Mouse (Mus musculus): Measurements from ENCODE around the gene Ctsl. TPM values are rescaled to one million over a fixed set of nuclear protein-coding genes. Genes with fewer than 3 reads are reported as not detected.

The Ctsl gene
- polyA plus RNA-seq, 1 experiment: 723 TPM

GRCm38 (mm10) chr13:64362139-64362538, 8.6 kb downstream of the Ctsl start:
- TF ChIP-seq CTCF (IDR thresholded peaks at IDR 0.05; ENCODE audit: insufficient read depth, low read depth, low read length) (no peak), POLR2A (IDR thresholded peaks at IDR 0.05; ENCODE audit: insufficient read depth, low read depth, low read length) (no peak)
- Histone ChIP-seq H3K4me1 (ENCODE audit: control insufficient read depth, insufficient read depth, low read length) (peaks cover 6% of the 10 kb centered on the region; the same call in 1 of the 2 replicates), H3K4me3 (ENCODE audit: insufficient read depth, low read depth, low read length) (no peak overlapping the region), H3K27ac (ENCODE audit: insufficient read depth, low read depth, low read length) (no peak overlapping the region)
- 91% methylated on average over 6 of the region's 6 CpGs for WGBS

GRCm38 (mm10) chr13:64361020-64361419, 9.7 kb downstream of the Ctsl start:
- 91% methylated on average over 3 of the region's 3 CpGs for WGBS

DNA sequence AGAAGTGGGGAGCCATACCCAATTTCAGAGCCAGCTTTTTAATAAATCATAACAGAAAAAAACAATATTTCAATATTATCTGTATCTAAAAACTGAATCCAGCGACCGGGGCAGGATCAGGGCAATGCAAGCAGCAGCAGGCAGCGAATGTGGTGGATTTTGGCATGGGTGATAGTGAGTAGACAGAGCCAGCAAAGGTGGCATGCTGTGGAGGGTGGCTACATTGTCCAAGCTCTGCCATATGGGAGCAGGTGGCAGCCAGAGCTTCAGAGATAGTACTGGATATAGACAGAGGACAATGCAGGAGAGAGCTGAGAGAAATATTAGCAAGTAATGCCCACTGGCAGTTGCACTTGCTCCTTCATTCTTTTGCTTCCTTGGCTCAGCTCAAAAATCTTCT, 11.0 kb downstream of the Ctsl start:
- Histone ChIP-seq H3K27ac (ENCODE audit: insufficient read depth, low read depth, low read length) (no peak overlapping the region), H3K4me1 (ENCODE audit: control insufficient read depth, insufficient read depth, low read length) (no peaks in the 10 kb centered on the region), H3K4me3 (ENCODE audit: insufficient read depth, low read depth, low read length) (no peak overlapping the region)
- WGBS: 72% methylated on average over 3 of the region's 3 CpGs
- no peak for TF ChIP-seq POLR2A (IDR thresholded peaks at IDR 0.05; ENCODE audit: insufficient read depth, low read depth, low read length)
- TF ChIP-seq CTCF (IDR thresholded peaks at IDR 0.05; ENCODE audit: insufficient read depth, low read depth, low read length): no peak

More at GRCm38 (mm10) chr13:64361020-64361419, 9.7 kb downstream of the Ctsl start:
- H3K4me3 ChIP-seq (ENCODE audit: insufficient read depth, low read depth, low read length): no peak overlapping the region
- no peaks in the 10 kb centered on the region for H3K4me1 ChIP-seq (ENCODE audit: control insufficient read depth, insufficient read depth, low read length)
- TF ChIP-seq CTCF (IDR thresholded peaks at IDR 0.05; ENCODE audit: insufficient read depth, low read depth, low read length): no peak
- TF ChIP-seq POLR2A (IDR thresholded peaks at IDR 0.05; ENCODE audit: insufficient read depth, low read depth, low read length): no peak
- no peak overlapping the region for H3K27ac ChIP-seq (ENCODE audit: insufficient read depth, low read depth, low read length)

DNA sequence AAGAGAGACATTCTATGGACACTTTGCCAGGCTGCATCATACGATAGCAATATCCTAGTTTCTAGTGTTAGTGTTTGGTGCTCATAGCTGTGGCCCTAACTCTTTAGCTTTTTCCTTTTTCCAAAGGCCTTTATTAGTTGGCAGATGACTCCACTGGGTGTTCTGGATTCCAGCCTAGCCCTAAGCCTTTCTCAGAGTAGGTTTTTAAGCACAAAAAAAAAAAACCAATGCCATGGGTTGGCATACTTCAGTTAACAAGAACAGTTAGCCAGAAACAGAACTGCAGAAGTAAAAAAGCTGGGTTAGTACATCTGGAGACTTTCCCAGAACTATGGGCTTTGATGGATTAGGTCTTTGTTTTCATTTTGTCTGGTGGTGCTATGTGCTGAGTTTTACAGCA, 12.2 kb downstream of the Ctsl start:
- H3K27ac ChIP-seq (ENCODE audit: insufficient read depth, low read depth, low read length): no peak overlapping the region
- H3K4me3 ChIP-seq (ENCODE audit: insufficient read depth, low read depth, low read length): no peak overlapping the region
- TF ChIP-seq CTCF (IDR thresholded peaks at IDR 0.05; ENCODE audit: insufficient read depth, low read depth, low read length): no peak
- TF ChIP-seq POLR2A (IDR thresholded peaks at IDR 0.05; ENCODE audit: insufficient read depth, low read depth, low read length): no peak
- H3K4me1 ChIP-seq (ENCODE audit: control insufficient read depth, insufficient read depth, low read length): no peaks in the 10 kb centered on the region
- WGBS: 61% methylated on average over 1 of the region's 1 CpGs

DNA sequence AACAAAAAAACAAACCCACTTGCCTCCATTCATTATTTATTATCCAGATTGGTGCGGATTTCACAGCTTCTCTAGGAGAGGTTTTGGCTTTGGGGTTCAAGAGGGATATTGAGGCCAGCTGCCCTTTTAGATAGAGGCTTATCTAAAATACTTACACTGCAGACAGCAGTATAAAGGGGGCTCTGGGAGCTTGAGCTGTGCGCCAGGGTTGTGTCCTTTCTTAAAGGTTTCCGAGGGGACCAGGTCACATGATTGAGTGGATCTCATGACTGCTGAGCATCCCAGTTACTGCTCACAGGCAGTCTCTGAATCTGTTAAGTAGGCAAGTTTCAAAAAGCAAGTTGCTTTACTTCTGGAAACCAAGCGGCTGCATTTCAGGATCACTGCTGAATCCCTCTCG, 13.3 kb downstream of the Ctsl start:
- H3K4me1 ChIP-seq (ENCODE audit: control insufficient read depth, insufficient read depth, low read length): no peaks in the 10 kb centered on the region
- WGBS: 62% methylated on average over 5 of the region's 5 CpGs
- no peak overlapping the region for H3K27ac ChIP-seq (ENCODE audit: insufficient read depth, low read depth, low read length)
- TF ChIP-seq POLR2A (IDR thresholded peaks at IDR 0.05; ENCODE audit: insufficient read depth, low read depth, low read length): no peak
- no peak for TF ChIP-seq CTCF (IDR thresholded peaks at IDR 0.05; ENCODE audit: insufficient read depth, low read depth, low read length)
- H3K4me3 ChIP-seq (ENCODE audit: insufficient read depth, low read depth, low read length): no peak overlapping the region

GRCm38 (mm10) chr13:64349474-64349873, 21.2 kb downstream of the Ctsl start:
- no peak for TF ChIP-seq POLR2A (IDR thresholded peaks at IDR 0.05; ENCODE audit: insufficient read depth, low read depth, low read length)
- TF ChIP-seq CTCF (IDR thresholded peaks at IDR 0.05; ENCODE audit: insufficient read depth, low read depth, low read length): no peak
- Histone ChIP-seq H3K4me3 (ENCODE audit: insufficient read depth, low read depth, low read length) (no peak overlapping the region), H3K4me1 (ENCODE audit: control insufficient read depth, insufficient read depth, low read length) (no peaks in the 10 kb centered on the region), H3K27ac (ENCODE audit: insufficient read depth, low read depth, low read length) (no peak overlapping the region)
- WGBS: 91% methylated on average over 2 of the region's 2 CpGs

GRCm38 (mm10) chr13:64344082-64344501, 26.6 kb downstream of the Ctsl start:
- WGBS: 3% methylated on average over 9 of the region's 9 CpGs
- H3K4me3 ChIP-seq (ENCODE audit: insufficient read depth, low read depth, low read length): peak overlapping the region; percentile 50
- no peaks in the 10 kb centered on the region for H3K4me1 ChIP-seq (ENCODE audit: control insufficient read depth, insufficient read depth, low read length)
- peak overlapping the region; percentile 73 for H3K27ac ChIP-seq (ENCODE audit: insufficient read depth, low read depth, low read length)
- TF ChIP-seq POLR2A (IDR thresholded peaks at IDR 0.05; ENCODE audit: insufficient read depth, low read depth, low read length) (no peak), CTCF (IDR thresholded peaks at IDR 0.05; ENCODE audit: insufficient read depth, low read depth, low read length) (no peak)

DNA sequence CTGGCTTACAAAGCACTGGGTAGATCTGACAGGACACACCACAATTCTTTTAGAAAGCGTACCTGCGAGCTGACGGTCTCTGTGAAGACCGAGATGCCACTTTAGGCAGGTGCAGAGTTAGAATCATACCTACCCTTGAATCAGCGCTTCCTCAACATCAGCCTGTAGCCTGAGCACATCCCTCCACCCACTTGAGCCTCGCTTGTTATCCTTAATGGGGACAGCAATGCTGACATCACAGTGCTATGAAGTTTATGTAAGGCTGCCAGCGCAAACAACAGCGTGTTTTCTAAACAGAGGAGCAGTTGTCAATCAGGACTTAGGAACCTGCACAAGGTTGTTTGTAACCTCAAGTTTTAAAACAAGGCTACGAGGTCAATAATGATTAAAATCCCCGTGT, 27.1 kb downstream of the Ctsl start:
- Histone ChIP-seq H3K27ac (ENCODE audit: insufficient read depth, low read depth, low read length) (peak overlapping the region; percentile 73), H3K4me3 (ENCODE audit: insufficient read depth, low read depth, low read length) (peak overlapping the region; percentile 50), H3K4me1 (ENCODE audit: control insufficient read depth, insufficient read depth, low read length) (no peaks in the 10 kb centered on the region)
- WGBS: 15% methylated on average over 10 of the region's 10 CpGs
- TF ChIP-seq POLR2A (IDR thresholded peaks at IDR 0.05; ENCODE audit: insufficient read depth, low read depth, low read length): no peak
- TF ChIP-seq CTCF (IDR thresholded peaks at IDR 0.05; ENCODE audit: insufficient read depth, low read depth, low read length): no peak

GRCm38 (mm10) chr13:64335546-64336132, 35.1 kb downstream of the Ctsl start:
- H3K4me1 ChIP-seq (ENCODE audit: control insufficient read depth, insufficient read depth, low read length): no peaks in the 10 kb centered on the region
- WGBS: 58% methylated on average over 4 of the region's 4 CpGs
- no peak overlapping the region for H3K27ac ChIP-seq (ENCODE audit: insufficient read depth, low read depth, low read length)
- H3K4me3 ChIP-seq (ENCODE audit: insufficient read depth, low read depth, low read length): no peak overlapping the region
- TF ChIP-seq POLR2A (IDR thresholded peaks at IDR 0.05; ENCODE audit: insufficient read depth, low read depth, low read length): no peak
- TF ChIP-seq CTCF (IDR thresholded peaks at IDR 0.05; ENCODE audit: insufficient read depth, low read depth, low read length): no peak

Data from olfactory bulb, adult 2 months (tissue).